Mouse (Mus musculus) limb, embryonic 12.5 days (tissue): ENCODE measurements around the gene Gdf11. TPM values are rescaled to one million over a fixed set of nuclear protein-coding genes. Genes with fewer than 3 reads are reported as not detected.

Experiments
- ATAC-seq: fragments of 200-750 bp; cut with Nextera tagmentation; 2 replicates; pipeline ENCODE4 v1.8.0; 2017; ENCODE audit warnings: low read depth, moderate TSS enrichment; ENCODE audit not compliant: insufficient number of reproducible peaks, insufficient read depth, low FRiP score, low TSS enrichment
- H3K27ac ChIP-seq: fragments of 300-500 bp; sonication (generic); 2 replicates; pipeline ENCODE4 v1.5.1; 2016; ENCODE audit warnings: mild to moderate bottlenecking, moderate library complexity
- H3K27me3 ChIP-seq: fragments of 300-500 bp; sonication (generic); 2 replicates; pipeline ENCODE4 v1.6.1; 2016; ENCODE audit warnings: mild to moderate bottlenecking, moderate library complexity
- H3K36me3 ChIP-seq: fragments of 300-500 bp; sonication (generic); 2 replicates; pipeline ENCODE4 v1.6.1; 2016; ENCODE audit warnings: mild to moderate bottlenecking, moderate library complexity
- H3K4me1 ChIP-seq: fragments of 300-500 bp; sonication (generic); replicated peaks from 2 replicates; pipeline ENCODE4 v1.6.1; 2016
- H3K4me2 ChIP-seq: fragments of 300-500 bp; sonication (generic); 2 replicates; pipeline ENCODE4 v1.6.1; 2016; ENCODE audit warnings: mild to moderate bottlenecking, moderate library complexity
- H3K4me3 ChIP-seq: fragments of 300-500 bp; sonication (generic); replicated peaks from 2 replicates; pipeline ENCODE4 v1.5.1; 2016; ENCODE audit warnings: mild to moderate bottlenecking
- H3K9ac ChIP-seq: fragments of 300-500 bp; sonication (generic); replicated peaks from 2 replicates; pipeline ENCODE4 v1.6.1; 2016; ENCODE audit warnings: mild to moderate bottlenecking, moderate library complexity
- H3K9me3 ChIP-seq: fragments of 300-500 bp; sonication (generic); 2 replicates; pipeline ENCODE4 v1.6.1; 2016; ENCODE audit warnings: mild to moderate bottlenecking, moderate library complexity
- WGBS: fragments of 180-500 bp; shearing (Covaris S2); methylation state at CpG from one replicate; pipeline ENCODE4 v1.1.7; 2016; 5-methylcytosine and 5-hydroxymethylcytosine counted together
- polyA plus RNA-seq: library from polyadenylated mRNA; unstranded; fragments of >200 nt; fragmentation: Nextera tagmentation; extraction: Ambion mirVana; gene quantifications from 2 replicates; pipeline ENCODE4 v1.2.1, GENCODE M21; 2016

The Gdf11 gene
- polyA plus RNA-seq, 1 experiment from 2014 or later, result 20.7 TPM

GRCm38 (mm10) chr10:128908778-128909448 is 17.4 kb upstream of the Gdf11 start:
- ATAC-seq, result no peak; the same call in 1 of the 2 replicates
- H3K27ac ChIP-seq, result peak overlapping the region; percentile 96

GRCm38 (mm10) chr10:128904812-128905211 is 13.3 kb upstream of the Gdf11 start:
- no peak overlapping the region for H3K9ac ChIP-seq
- no peak overlapping the region for H3K4me3 ChIP-seq
- H3K4me2 ChIP-seq, result no peak overlapping the region
- no peaks in the 10 kb centered on the region for H3K27me3 ChIP-seq
- no peaks in the 10 kb centered on the region for H3K9me3 ChIP-seq
- no peak overlapping the region for H3K27ac ChIP-seq
- H3K36me3 ChIP-seq, result no peaks in the 10 kb centered on the region
- H3K4me1 ChIP-seq, result peaks cover 9% of the 10 kb centered on the region
- 65% methylated on average over 5 of the region's 5 CpGs for WGBS
- no peak for ATAC-seq

More at GRCm38 (mm10) chr10:128908778-128909448, 17.4 kb upstream of the Gdf11 start:
- Histone ChIP-seq H3K4me2 (peak overlapping the region; percentile 78), H3K9me3 (no peaks in the 10 kb centered on the region), H3K36me3 (peaks cover 23% of the 10 kb centered on the region), H3K9ac (peak overlapping the region; percentile 95), H3K27me3 (no peaks in the 10 kb centered on the region), H3K4me3 (peak overlapping the region; percentile 89), H3K4me1 (peaks cover 35% of the 10 kb centered on the region)
- WGBS, result 60% methylated on average over 13 of the region's 13 CpGs

GRCm38 (mm10) chr10:128902409-128902988 is 11.0 kb upstream of the Gdf11 start:
- Histone ChIP-seq H3K27me3 (no peaks in the 10 kb centered on the region), H3K4me3 (no peak overlapping the region), H3K9me3 (no peaks in the 10 kb centered on the region), H3K9ac (no peak overlapping the region), H3K27ac (no peak overlapping the region), H3K36me3 (no peaks in the 10 kb centered on the region), H3K4me1 (no peaks in the 10 kb centered on the region), H3K4me2 (no peak overlapping the region)
- ATAC-seq, result no peak
- WGBS, result 81% methylated on average over 3 of the region's 3 CpGs

- no peak for ATAC-seq
- Histone ChIP-seq H3K4me2 (no peak overlapping the region), H3K4me1 (0 out of 2 replicates have a peak, but pooled peaks cover 7% of the 10 kb centered on the region), H3K27ac (no peak overlapping the region), H3K4me3 (no peak overlapping the region), H3K27me3 (peaks cover 8% of the 10 kb centered on the region), H3K9ac (no peak overlapping the region), H3K9me3 (no peaks in the 10 kb centered on the region), H3K36me3 (no peaks in the 10 kb centered on the region)
- 70% methylated on average over 1 of the region's 1 CpGs for WGBS
Measured at GRCm38 (mm10) chr10:128901409-128901808, 9.9 kb upstream of the Gdf11 start.

- Histone ChIP-seq H3K4me3 (no peak within 1 kb of the TSS), H3K4me1 (peaks cover 14% of the 10 kb centered on the region; the same call in 1 of the 2 replicates), H3K4me2 (no peak within 1 kb of the TSS), H3K9me3 (no peaks in the 10 kb centered on the region), H3K36me3 (no peaks in the 10 kb centered on the region), H3K9ac (no peak within 1 kb of the TSS), H3K27ac (no peak within 1 kb of the TSS), H3K27me3 (peaks cover 15% of the 10 kb centered on the region)
- ATAC-seq, result no peak
- WGBS, result 87% methylated on average over 3 of the region's 3 CpGs
Measured at GRCm38 (mm10) chr10:128900698-128901097, 9.2 kb upstream of the Gdf11 start, which contains the start of gene Cd63. TSS of gene Cd63 (plus strand) at chr10:128900989.

GRCm38 (mm10) chr10:128899759-128900490 is 8.4 kb upstream of the Gdf11 start:
- Histone ChIP-seq H3K4me3 (no peak overlapping the region), H3K9me3 (no peaks in the 10 kb centered on the region), H3K4me2 (no peak overlapping the region), H3K36me3 (no peaks in the 10 kb centered on the region), H3K27ac (no peak overlapping the region), H3K9ac (no peak overlapping the region), H3K27me3 (peaks cover 16% of the 10 kb centered on the region), H3K4me1 (peaks cover 20% of the 10 kb centered on the region; the same call in 1 of the 2 replicates)
- 81% methylated on average over 6 of the region's 6 CpGs for WGBS
- ATAC-seq, result no peak

- WGBS, result 6% methylated on average over 1 of the region's 1 CpGs
- peaks cover 16% of the 10 kb centered on the region for H3K27me3 ChIP-seq
- H3K4me3 ChIP-seq, result no peak overlapping the region
- H3K36me3 ChIP-seq, result no peaks in the 10 kb centered on the region
- H3K27ac ChIP-seq, result no peak overlapping the region
- H3K4me2 ChIP-seq, result no peak overlapping the region
- no peak for ATAC-seq
- no peak overlapping the region for H3K9ac ChIP-seq
- no peaks in the 10 kb centered on the region for H3K9me3 ChIP-seq
- peaks cover 26% of the 10 kb centered on the region for H3K4me1 ChIP-seq
Measured at GRCm38 (mm10) chr10:128897501-128897900, 6.0 kb upstream of the Gdf11 start.

- H3K4me3 ChIP-seq, result no peak overlapping the region
- no peak overlapping the region; the same call in 1 of the 2 replicates for H3K9ac ChIP-seq
- 39% methylated on average over 1 of the region's 1 CpGs for WGBS
- H3K9me3 ChIP-seq, result no peaks in the 10 kb centered on the region
- H3K4me1 ChIP-seq, result peaks cover 30% of the 10 kb centered on the region
- H3K4me2 ChIP-seq, result peak overlapping the region; percentile 45; the same call in 1 of the 2 replicates
- H3K36me3 ChIP-seq, result no peaks in the 10 kb centered on the region
- peaks cover 16% of the 10 kb centered on the region for H3K27me3 ChIP-seq
- H3K27ac ChIP-seq, result no peak overlapping the region
- no peak for ATAC-seq
Measured at GRCm38 (mm10) chr10:128896807-128897206, 5.3 kb upstream of the Gdf11 start.

GRCm38 (mm10) chr10:128895952-128896693 is 4.6 kb upstream of the Gdf11 start:
- no peak for ATAC-seq
- WGBS, result 3% methylated on average over 17 of the region's 17 CpGs

GRCm38 (mm10) chr10:128895437-128895836 is 3.9 kb upstream of the Gdf11 start:
- peak overlapping the region; percentile 45 for H3K4me2 ChIP-seq
- no peak for ATAC-seq
- H3K4me1 ChIP-seq, result peaks cover 30% of the 10 kb centered on the region
- no peaks in the 10 kb centered on the region for H3K36me3 ChIP-seq
- under 1% methylated on average over 9 of the region's 9 CpGs for WGBS
- H3K27ac ChIP-seq, result no peak overlapping the region
- peak overlapping the region; percentile 27; the same call in 1 of the 2 replicates for H3K4me3 ChIP-seq
- H3K9ac ChIP-seq, result peak overlapping the region; percentile 38; the same call in 1 of the 2 replicates
- no peaks in the 10 kb centered on the region for H3K9me3 ChIP-seq
- H3K27me3 ChIP-seq, result peaks cover 16% of the 10 kb centered on the region

More at GRCm38 (mm10) chr10:128895952-128896693, 4.6 kb upstream of the Gdf11 start:
- peak overlapping the region; percentile 45 for H3K4me2 ChIP-seq
- no peaks in the 10 kb centered on the region for H3K9me3 ChIP-seq
- peak overlapping the region; percentile 27 for H3K4me3 ChIP-seq
- peaks cover 30% of the 10 kb centered on the region for H3K4me1 ChIP-seq
- no peak overlapping the region for H3K27ac ChIP-seq
- H3K27me3 ChIP-seq, result peaks cover 16% of the 10 kb centered on the region
- peak overlapping the region; percentile 38 for H3K9ac ChIP-seq
- no peaks in the 10 kb centered on the region for H3K36me3 ChIP-seq
